Mouse (Mus musculus): Measurements from ENCODE around the gene Sike1. TPM values are rescaled to one million over a fixed set of nuclear protein-coding genes. Genes with fewer than 3 reads are reported as not detected.

The Sike1 gene
- 2.9 TPM in 2 replicates for polyA plus RNA-seq (2012)

GRCm38 (mm10) chr3:102995605-102996321 lies at the start of gene Sike1:
Gene Sike1, plus strand, starts transcription at chr3:102995708.

DNA sequence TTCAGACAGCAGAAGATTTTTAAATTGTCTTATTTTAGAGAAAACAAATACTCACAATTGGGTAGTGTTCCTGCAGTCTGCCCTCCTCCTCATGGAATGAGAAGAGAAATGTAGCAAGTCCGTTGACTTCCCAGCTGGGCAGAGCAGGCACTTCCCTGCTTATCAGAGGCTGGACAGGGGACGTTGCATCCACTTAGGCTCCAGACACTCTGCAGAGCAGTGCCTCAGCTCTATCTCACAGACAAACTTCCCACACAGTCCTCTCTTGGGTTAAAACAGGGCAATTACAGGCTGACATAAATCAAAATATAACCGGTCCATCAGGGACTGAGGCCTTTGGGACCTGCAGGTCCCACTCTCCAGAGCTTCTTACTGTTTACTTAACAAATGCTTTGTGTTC lies 31.5 kb upstream of the Sike1 start, which contains the start of gene Nr1h5:
Gene Nr1h5, minus strand, starts transcription at position 101 of the 400 bp plus-strand sequence.

GRCm38 (mm10) chr3:103020249-103020942 lies 24.9 kb downstream of the Sike1 start, which contains the start of gene Csde1:
Gene Csde1, plus strand, starts transcription at chr3:103020426.

Other genes with a start within 250 kb of the Sike1 start
- not detected in 2 replicates for gene Tshb, start 213.0 kb upstream of the Sike1 start, polyA plus RNA-seq (2012)
- not detected in 2 replicates for gene Sycp1, start 59.6 kb upstream of the Sike1 start, polyA plus RNA-seq (2012)
- not detected in 2 replicates for gene Nr1h5, start 31.6 kb upstream of the Sike1 start, polyA plus RNA-seq (2012)
- 12.4 and 12.7 TPM in 2 replicates for gene Csde1, start 24.7 kb downstream of the Sike1 start, polyA plus RNA-seq (2012)
- 2.2 and 3.4 TPM in 2 replicates for gene Nras, start 62.6 kb downstream of the Sike1 start, polyA plus RNA-seq (2012)
- not detected in 2 replicates for gene Ampd1, start 78.3 kb downstream of the Sike1 start, polyA plus RNA-seq (2012)
- gene Dennd2c, start 106.9 kb downstream of the Sike1 start, polyA plus RNA-seq (2012), result 0.17 and 0.19 TPM in 2 replicates
- gene Bcas2, start 175.9 kb downstream of the Sike1 start, polyA plus RNA-seq (2012), result 106 and 141 TPM in 2 replicates